Mouse (Mus musculus) heart, adult 9 months (tissue): ENCODE measurements around the gene Gm4792.

Experiments used
- DNase-seq, 2 experiments: peaks; one replicate each; pipeline ENCODE4 v3.0.0; 2022; ENCODE audit warnings: low spot score in 2 of 2

Gm4792 gene

DNA sequence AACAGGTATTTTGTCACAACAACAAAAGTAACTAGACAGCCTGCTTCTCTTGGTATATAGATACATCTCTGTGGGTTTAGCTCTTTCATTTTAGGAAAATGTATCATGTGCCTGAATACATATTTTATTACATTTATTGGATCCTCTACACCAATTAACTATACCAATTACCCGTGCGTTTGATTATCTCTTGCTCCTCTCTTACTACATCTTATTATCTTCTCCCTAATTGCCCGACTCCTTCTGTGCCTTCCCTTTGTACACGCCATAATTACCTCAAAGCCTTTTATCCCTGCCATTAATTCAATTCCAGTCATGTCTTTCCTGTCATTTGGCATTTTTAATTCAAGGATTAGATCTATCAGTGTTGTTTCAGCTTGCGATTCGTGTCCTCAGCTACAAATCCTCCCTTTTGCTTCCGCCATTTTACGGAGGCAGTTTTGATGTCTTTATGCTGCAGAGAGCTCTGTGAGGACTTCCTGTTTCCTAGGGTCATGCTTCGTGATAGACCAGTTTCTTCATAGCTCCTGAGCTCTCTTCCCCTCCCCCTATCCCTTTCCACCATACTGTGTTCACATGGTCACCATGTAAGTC is 5.7 kb upstream of the Gm4792 start:
- DNase-seq = no peak

- DNase-seq = no peak
These were observed 798 bp upstream of the Gm4792 start for GRCm38 (mm10) chr10:94299301-94299700.

DNA sequence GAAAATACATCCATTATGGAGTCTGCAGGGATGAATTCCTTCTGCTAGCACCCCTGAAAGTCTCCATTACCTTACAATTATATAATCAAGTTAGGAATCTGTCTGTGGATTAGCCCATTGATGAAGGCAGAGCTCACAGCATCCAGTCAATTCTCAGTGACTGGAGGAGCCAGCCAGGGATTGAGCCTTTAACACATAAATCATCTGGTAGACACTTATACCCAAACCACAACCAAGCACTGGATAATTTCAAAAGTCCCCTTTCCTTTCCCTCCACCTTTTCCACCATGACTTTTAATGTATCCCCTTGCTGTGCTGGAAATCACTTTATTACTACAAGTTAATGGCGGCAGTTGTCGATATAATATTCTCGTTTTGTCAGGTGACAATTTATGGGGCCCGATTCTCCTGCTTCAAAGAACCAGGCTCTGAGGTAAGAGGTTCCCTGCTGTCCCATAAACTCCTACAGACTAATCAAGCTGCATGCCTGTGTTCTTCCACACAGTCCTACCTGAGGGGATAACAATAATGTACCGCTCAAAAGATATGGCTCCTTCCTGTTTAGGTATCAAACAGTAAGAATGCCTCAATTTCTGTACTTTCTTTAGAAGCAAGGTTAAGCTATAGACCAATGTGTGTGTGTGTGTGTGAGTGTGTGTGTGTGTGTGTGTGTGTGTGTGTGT is 2.4 kb downstream of the Gm4792 start:
- no peak for DNase-seq

GRCm38 (mm10) chr10:94294933-94295750 is 3.4 kb downstream of the Gm4792 start:
- no peak for DNase-seq

DNA sequence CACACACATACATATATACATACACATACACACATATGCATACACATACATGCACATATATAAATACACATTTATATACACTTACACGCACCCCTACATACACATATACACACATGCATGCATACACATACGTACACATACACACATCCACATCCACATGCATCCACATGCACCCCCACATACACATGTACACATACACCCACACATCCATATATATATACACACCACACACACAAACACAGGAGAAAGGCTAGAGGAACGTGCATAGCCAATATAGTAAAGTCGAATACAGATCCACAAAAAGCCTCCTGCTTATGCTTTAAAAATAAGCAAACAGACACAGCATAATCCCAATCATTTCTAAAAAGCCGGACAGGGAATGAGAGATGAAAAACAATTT is 4.1 kb downstream of the Gm4792 start:
- no peak for DNase-seq

GRCm38 (mm10) chr10:94282797-94283196 is 15.7 kb downstream of the Gm4792 start:
- DNase-seq = no peak

- no peak for DNase-seq
These were observed 16.3 kb downstream of the Gm4792 start for GRCm38 (mm10) chr10:94282179-94282578.

DNA sequence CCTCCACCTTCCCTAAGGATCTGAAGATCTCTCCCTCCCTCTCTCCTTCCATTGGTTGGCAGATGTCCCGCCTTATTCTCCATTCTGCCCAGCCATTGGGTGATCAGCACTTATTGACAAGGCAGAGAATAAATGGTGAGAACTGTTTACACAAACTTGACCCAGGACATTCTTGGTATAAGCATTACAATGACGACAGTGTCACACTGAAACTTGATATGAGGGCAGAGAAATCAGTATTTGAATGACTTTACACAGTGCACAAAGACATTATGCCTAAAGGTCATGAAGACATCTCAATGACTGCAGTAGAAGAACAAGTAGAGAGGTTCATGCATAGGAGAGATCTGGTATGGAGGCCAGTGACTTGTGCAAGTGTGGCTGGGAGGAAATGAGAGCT is 22.0 kb downstream of the Gm4792 start:
- DNase-seq = no peak

DNA sequence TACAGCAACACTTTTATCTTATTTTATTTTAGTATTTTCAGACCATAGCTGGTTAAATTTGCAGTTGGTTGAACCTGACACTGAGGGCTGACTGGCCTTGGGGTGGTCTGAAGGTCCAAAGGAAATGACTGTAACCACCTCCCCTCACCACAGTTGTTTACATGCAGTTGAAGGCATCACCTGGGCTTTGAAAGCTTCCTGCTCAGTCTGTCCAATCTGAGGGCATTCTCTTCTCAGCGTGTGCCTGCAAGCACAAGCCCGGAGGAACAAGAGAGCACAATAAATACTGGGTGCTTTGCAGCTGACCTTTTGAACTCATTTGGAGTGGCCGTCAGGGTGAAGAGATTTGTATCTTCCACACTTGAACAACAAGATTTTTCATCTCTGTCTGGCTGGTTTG is 23.2 kb downstream of the Gm4792 start:
- no peak for DNase-seq

DNA sequence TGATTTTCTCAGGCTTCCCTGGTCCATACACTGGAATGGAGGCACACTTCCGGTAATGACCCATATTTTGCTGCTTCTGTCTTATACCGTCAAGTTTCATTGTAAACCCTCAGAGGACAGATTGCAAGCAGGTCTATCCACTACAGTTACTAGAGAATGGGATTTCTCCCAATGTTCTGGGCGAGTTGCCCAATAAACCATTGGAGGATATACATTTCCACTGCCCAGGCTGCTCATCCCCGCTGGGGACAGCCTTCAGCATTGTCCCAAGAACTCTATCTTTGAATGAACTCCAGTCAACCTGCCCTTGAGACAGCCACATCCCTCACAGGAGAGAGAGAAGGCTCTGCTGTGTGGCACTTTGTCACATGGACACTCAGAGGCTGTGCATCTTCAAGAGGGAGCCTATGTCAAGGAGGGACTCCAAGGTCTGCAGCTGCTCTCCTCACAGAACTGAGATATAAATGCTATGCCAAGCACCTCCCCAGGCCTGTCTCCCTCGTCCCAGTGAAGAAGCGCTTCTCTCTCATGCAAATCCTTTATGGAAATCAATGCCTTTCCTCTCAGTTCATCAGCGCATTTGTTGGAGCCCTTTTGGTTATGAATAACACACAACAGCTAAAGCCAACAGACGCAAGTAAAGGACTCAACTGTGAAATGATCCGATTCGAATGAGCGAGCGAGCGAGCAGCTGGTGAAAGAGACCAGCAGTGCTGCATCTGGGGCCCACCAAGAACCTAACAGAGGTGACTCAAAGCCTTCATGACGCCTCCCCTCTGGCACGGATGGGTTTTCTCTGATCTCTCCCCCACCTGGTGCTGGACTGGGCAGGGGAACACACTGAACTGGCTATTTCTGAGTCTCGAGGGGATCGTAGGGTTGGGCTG is 32.6 kb downstream of the Gm4792 start:
- DNase-seq = no peak

DNA sequence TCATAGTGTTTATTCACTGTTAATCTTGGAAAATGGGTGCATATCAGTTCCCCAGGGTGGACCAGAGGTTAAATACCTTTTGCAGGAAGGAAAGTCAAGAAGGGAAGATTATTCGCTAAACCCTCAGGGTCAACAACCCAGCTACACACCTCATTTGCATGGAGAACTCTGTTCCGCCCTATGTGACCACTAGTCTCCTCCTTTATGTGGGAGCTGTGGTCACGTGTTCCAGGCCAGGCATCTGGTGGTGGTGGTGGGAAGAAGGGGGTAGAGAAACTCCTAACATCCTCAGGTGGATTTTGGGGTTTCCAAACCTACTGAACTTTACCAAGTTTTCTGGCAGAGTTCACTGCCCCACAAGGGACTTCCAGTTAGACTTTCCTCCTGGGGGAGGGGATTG is 35.3 kb downstream of the Gm4792 start:
- DNase-seq = no peak

DNA sequence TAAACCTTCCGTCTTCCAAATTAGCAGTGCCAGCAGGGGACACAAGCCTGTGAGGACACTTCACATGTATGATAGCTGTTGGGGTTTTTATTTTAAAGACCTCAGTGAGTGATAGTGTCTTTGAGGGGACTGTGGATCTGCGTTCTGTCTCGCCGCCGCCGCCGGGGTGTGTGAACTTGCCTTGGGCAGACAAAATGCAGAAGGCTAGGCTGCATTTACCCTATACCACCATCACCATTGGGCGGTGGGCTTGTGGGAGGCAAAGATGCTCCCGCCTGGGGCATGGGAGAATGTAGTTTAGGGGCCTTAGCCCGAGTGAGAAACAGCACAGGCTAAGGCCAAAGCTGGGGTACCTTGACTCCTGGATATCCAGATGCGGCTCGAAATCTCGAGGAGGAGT is 35.9 kb downstream of the Gm4792 start:
- no peak for DNase-seq

DNA sequence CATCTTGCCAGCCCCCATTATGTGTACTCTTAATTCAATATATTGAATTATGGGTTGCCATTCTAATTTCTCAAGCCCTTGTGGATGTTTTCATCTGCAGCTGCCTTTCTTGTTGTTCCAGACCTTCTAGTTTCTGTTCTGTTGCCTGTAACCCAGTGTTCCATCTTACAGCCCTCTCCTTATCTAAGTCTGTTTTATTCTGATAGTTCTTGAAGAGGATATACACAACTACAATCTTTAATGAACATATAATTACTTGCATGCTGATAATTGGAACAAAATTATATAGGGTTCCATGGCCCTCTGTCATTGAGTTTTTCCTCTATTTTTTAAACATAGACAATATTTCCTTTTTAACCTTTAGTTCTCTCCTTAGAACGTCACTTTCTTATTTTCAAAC is 38.0 kb downstream of the Gm4792 start:
- DNase-seq = no peak

- no peak for DNase-seq
These were observed 42.0 kb downstream of the Gm4792 start for GRCm38 (mm10) chr10:94256518-94256917.

DNA sequence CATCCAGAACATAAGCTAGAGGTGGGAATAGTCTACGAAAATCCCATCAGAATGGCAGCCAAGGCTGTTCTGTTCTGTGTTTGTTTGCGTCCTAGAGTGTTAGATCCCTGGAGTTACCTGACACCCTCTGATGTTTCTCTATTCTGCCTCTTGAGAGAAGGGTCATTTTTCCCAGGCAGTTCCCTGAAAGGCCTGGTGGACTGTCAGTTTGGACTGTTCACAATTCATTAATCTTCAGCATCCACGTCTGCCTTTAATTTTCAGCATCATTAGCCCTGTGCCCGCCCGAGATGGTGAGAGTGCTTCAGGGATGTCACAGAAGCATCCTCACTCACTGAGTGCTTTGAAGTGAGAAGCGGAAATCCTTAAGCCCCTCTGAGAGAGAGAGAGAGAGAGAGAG is 42.8 kb downstream of the Gm4792 start:
- no peak for DNase-seq

DNA sequence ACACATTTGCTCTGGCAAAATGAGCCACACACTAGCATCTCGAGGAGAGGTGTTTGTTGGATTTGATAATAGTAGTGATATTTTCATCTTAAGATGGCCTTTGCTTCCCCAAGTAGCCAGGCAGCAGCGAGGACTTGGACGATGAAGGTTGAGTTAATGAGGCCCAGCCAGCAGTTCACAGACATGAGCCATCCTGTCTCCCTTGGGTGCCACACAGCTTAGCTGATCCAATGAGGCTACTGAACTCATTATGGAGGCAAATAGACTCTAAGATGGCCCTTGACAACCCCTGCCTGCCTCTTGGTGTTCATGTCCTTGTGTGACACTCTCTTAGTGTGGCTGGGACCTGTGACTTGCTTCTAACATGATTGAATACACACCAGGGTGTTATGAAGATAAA is 43.7 kb downstream of the Gm4792 start:
- no peak for DNase-seq

GRCm38 (mm10) chr10:94253260-94253807 is 45.2 kb downstream of the Gm4792 start:
- DNase-seq = no peak

- DNase-seq = peak; percentile 11 to 13
These were observed 48.7 kb downstream of the Gm4792 start for GRCm38 (mm10) chr10:94249575-94250456.

DNA sequence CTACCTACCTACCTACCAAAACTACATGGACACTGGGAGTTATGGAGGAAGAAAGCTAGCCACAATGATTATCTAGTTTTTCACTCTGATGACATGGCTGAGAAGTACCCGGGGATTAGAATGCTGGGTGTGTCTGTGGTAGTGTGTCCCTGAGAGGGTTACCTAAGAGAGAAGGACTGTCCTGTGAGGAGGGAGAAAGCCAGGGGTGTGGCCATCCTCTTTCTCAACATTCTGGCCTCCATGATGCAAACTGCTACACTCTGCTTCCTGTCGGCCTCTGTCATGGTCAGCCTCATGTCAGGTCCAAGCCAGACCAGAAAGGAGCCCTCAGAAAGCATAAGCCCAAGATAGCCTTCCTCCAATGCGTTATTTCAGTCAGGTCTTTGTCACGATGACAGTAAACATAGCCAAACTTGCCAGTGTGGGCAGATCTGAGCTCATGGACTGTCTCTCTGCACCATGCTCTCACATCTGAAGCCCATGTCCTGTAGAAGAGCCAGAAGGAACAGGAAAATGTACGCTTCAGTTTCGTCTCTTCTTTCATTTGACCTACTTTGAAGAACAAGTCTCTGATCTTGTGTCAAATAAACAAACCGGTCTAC is 50.7 kb downstream of the Gm4792 start:
- no peak for DNase-seq
